Mouse (Mus musculus): Measurements from ENCODE around the gene Synj2. TPM values are rescaled to one million over a fixed set of nuclear protein-coding genes. Genes with fewer than 3 reads are reported as not detected.

Gene Synj2
- total RNA-seq, 2 experiments from 2014 or later, result 41.6 to 48.5 TPM

Other genes with a start within 250 kb of the Synj2 start
- 10 to 100 TPM; 30.9 to 33.2 TPM for gene Snx9, start 100.0 kb upstream of the Synj2 start, total RNA-seq (2021)
- gene Serac1, start 138.5 kb downstream of the Synj2 start, total RNA-seq (2021), result 10 to 100 TPM in 1 of 2 experiments, 1 to 10 TPM in 1; 6.0 to 10.4 TPM
- gene Gtf2h5, start 138.5 kb downstream of the Synj2 start, total RNA-seq (2021), result 10 to 100 TPM; 68.5 to 68.6 TPM
- 100 to 1,000 TPM in 1 of 2 experiments, 10 to 100 TPM in 1; 99.6 to 111 TPM for gene Tulp4, start 165.2 kb downstream of the Synj2 start, total RNA-seq (2021)

Measured in heart, postnatal 25 days (tissue).